Mouse (Mus musculus): ENCODE results near the gene Chd3.

Chd3 gene

GRCm38 (mm10) chr11:69366855-69367615 is 2.2 kb downstream of the Chd3 start:
- DNase-seq (ENCODE audit: low read depth, low spot score), result no peak

GRCm38 (mm10) chr11:69366157-69366854 is 2.9 kb downstream of the Chd3 start:
- peak; percentile 95 for DNase-seq (ENCODE audit: low read depth, low spot score)

GRCm38 (mm10) chr11:69365722-69366121 is 3.5 kb downstream of the Chd3 start:
- no peak for DNase-seq (ENCODE audit: low read depth, low spot score)

- no peak for DNase-seq (ENCODE audit: low read depth, low spot score)
Observed at GRCm38 (mm10) chr11:69364910-69365309, 4.3 kb downstream of the Chd3 start.

GRCm38 (mm10) chr11:69364376-69364775 is 4.8 kb downstream of the Chd3 start:
- DNase-seq (ENCODE audit: low read depth, low spot score), result no peak

- no peak for DNase-seq (ENCODE audit: low read depth, low spot score)
Observed at GRCm38 (mm10) chr11:69362479-69362878, 6.7 kb downstream of the Chd3 start.

GRCm38 (mm10) chr11:69362021-69362420 is 7.2 kb downstream of the Chd3 start:
- no peak for DNase-seq (ENCODE audit: low read depth, low spot score)

GRCm38 (mm10) chr11:69357690-69358089 is 11.5 kb downstream of the Chd3 start:
- DNase-seq (ENCODE audit: low read depth, low spot score), result no peak

GRCm38 (mm10) chr11:69356544-69356943 is 12.7 kb downstream of the Chd3 start:
- DNase-seq (ENCODE audit: low read depth, low spot score), result no peak

GRCm38 (mm10) chr11:69346441-69346840 is 22.8 kb downstream of the Chd3 start:
- no peak for DNase-seq (ENCODE audit: low read depth, low spot score)

GRCm38 (mm10) chr11:69340161-69341131 is 28.8 kb downstream of the Chd3 start, which contains the start of gene Rnf227:
Gene Rnf227, plus strand, starts transcription at chr11:69340461.
- peak; percentile 71 for DNase-seq (ENCODE audit: low read depth, low spot score)

- DNase-seq (ENCODE audit: low read depth, low spot score), result no peak
Observed at GRCm38 (mm10) chr11:69334796-69335195, 34.4 kb downstream of the Chd3 start.

- no peak for DNase-seq (ENCODE audit: low read depth, low spot score)
Observed at GRCm38 (mm10) chr11:69333922-69334321, 35.3 kb downstream of the Chd3 start.

- no peak for DNase-seq (ENCODE audit: low read depth, low spot score)
Observed at GRCm38 (mm10) chr11:69332713-69333253, 36.4 kb downstream of the Chd3 start.

- DNase-seq (ENCODE audit: low read depth, low spot score), result peak; percentile 79
Observed at GRCm38 (mm10) chr11:69331929-69332405, 37.2 kb downstream of the Chd3 start.

- DNase-seq (ENCODE audit: low read depth, low spot score), result no peak
Observed at GRCm38 (mm10) chr11:69331152-69331551, 38.1 kb downstream of the Chd3 start.

- DNase-seq (ENCODE audit: low read depth, low spot score), result no peak
Observed at GRCm38 (mm10) chr11:69328517-69328916, 40.7 kb downstream of the Chd3 start.

GRCm38 (mm10) chr11:69327648-69328047 is 41.6 kb downstream of the Chd3 start:
- DNase-seq (ENCODE audit: low read depth, low spot score), result no peak

- DNase-seq (ENCODE audit: low read depth, low spot score), result no peak
Observed at GRCm38 (mm10) chr11:69327157-69327442, 42.1 kb downstream of the Chd3 start.

GRCm38 (mm10) chr11:69326408-69327156 is 42.6 kb downstream of the Chd3 start:
- DNase-seq (ENCODE audit: low read depth, low spot score), result no peak
